Mouse (Mus musculus): ENCODE measurements around the gene Dusp16.

- TF ChIP-seq CTCF (IDR thresholded peaks at IDR 0.05; ENCODE audit: low read depth) (no peak), EP300 (IDR thresholded peaks at IDR 0.05; ENCODE audit: low read depth) (no peak)
Measured at GRCm38 (mm10) chr6:134685515-134685914, 106.9 kb downstream of the Dusp16 start.

Data from liver, postnatal 0 days (tissue).